Mouse (Mus musculus): ENCODE data around the gene St13.

St13 gene

DNA sequence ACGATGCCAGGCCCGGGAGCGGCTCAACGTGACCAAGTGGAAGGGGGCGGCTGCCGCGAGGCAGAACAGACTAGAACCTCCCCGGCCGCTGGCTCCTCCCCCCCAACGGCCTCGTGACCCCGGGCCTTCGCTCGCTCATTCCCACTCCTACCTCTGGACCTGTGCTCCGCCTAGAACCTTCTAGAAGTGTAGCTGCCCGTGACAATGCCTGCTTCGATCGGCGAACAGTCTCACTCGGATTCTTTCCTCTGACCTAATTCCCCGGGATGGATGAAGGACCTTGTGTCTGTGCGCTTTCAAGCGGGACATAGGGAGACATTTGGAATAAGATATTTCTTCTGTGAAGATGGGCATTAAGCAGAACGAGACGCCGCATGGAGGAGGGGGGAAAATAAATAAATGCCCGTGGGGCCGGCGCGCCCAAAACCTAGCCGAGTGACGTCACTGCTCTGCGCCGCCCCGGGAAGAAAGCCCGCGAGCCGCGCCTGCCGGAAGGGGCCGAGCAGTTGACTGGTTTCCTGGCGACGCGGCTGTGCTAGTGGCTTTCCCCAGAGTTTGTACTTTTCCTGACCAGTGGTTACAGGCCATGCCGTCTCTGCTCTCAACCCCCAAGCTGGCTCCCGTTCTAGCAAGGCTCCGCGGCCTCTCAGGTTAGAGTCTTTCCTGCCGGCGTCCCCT lies at the start of gene St13, which contains the start of gene Xpnpep3:
Gene St13, minus strand, starts transcription at position 440 of the 678 bp plus-strand sequence.
Gene Xpnpep3, plus strand, starts transcription at position 501 of the 678 bp plus-strand sequence.
- DNase-seq = peak; percentile 92 to 99

DNA sequence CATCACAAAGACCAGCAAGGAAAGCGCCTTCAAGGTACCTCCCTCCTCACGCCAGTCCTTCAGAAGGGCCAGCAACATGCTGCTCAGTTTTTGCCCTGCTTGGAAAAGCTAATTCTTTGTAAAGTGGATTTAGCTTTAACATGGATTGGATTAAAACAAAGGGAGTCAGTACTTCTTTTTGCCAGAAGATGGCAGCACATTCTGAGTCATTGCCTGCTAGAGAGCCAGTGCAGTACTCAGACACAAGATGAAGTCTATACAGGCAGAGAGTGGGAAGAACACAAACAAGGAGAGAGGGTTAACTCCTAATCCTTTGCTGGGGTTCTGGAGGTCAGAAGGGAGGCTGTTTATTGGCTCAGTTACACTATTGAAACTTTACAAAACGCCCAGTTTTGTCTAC lies 48.6 kb upstream of the St13 start:
- DNase-seq = peak; percentile 65 to 75

DNA sequence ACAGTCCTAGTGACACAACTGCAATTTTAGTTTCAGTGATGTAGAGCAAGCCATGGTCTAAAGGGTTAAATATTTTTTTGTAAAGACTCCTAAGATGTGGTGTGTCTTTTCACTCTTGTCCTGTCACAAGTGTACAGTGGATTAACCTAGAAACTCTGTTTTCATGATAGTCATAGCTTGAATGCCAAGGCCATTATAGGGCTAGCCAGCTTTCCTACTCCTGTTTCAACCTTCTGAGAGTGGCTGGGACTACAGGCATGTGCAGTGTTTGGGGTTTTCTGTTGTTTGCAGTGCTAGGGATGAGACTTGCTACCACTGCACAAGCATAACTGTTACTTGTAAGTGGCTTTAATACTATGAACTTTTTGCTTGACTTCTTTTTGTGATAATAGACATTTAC lies 39.4 kb upstream of the St13 start:
- no peak for DNase-seq

DNA sequence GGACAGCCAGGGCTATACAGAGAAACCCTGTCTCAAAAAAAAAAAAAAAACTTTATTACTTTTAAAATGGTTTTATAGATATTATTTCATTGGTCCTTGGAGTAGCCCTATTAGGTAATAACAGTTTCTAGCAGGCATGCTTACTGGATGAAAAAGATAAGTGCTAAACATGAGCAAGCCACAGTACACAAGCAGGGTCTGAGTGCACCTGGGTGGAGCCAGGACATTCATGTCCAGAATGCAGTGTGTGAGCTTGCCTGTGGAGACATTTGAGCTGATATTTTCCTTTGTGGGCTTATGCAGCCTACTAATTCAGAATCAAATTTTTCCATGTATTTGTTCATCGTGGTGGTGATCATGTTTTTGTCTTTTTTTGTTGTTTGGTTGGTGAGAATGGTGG lies 38.5 kb upstream of the St13 start:
- no peak for DNase-seq

DNA sequence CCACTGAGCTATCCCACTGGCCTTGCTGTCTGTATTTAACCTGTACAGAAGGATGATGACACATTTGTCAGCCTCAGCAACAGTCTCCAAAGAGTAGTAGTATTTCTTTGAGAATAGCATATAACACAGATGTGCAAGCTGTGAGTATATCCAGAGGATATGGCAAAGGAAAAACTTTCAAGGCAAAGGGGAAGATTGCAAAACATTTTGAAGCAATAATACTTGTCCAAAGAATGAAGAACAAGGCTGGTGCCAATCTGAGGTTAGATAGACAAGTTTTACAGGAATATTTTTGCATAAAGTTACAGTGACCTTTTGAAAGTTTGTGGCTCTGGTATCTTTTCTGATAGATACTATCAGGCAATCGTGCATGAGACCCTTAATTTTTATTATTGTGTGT lies 31.3 kb upstream of the St13 start:
- DNase-seq = no peak

DNA sequence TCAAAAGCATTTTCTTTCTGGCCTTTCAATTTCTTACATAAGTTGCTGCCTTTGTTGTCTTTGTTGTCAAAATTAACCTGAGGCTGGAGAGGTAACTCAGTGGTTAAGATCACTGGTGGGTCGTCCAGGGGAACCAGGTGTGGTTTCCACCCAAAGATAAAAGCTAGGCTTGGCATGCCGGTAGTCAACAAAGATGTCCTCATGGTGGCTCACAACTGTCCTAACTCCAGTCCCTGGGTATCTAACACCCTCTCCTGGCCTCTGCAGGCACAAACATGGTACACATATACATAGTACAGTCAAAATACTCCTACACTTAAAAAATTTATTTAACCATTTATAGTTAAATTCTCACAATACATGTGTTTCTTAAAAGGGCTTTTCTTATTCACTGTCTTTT lies 28.1 kb upstream of the St13 start:
- DNase-seq = no peak

DNA sequence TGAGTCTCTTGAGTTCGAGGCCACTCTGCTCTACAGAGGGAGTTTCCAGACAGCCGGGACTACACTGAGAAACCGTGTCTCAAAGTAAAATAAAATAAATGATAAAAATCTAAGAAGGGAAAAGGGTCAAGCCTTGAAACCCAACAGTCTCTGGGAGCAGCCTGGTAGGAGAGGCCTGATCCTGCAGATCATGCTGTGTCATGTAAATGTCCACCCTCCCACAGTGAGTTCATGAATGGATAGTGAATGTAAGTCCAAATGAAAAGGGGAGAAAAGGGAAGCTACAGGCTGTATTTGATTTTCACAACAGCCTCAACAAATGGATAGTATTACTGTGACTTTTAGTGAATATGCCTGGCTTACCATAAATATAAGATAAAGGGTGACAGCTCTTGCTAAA lies 25.4 kb upstream of the St13 start:
- DNase-seq = no peak

DNA sequence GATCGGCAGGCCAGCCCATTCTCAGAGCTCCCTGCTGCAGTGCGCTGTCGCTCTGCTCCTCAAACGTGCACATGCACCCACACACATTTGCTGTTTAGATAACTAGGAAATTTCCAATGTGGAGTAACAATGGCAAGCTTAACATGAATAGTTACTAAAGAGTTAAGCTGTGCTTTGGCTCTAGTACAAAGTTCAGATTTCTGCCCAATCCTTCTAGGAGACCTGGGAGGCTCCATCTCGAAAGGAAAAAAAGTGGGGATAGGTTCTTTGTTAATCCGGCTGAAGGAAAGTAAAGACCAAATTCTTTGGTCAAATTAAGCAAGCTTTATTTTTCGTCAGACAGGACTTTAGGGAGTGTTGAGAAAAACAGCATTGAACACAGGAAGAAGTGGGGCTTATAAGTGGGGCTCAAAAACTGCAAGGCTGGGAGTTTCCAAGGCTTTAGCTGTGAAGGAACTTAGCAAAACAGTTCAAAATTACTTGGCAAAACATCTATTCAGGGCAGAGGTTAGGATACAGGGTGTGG lies 22.3 kb upstream of the St13 start:
- DNase-seq = no peak

DNA sequence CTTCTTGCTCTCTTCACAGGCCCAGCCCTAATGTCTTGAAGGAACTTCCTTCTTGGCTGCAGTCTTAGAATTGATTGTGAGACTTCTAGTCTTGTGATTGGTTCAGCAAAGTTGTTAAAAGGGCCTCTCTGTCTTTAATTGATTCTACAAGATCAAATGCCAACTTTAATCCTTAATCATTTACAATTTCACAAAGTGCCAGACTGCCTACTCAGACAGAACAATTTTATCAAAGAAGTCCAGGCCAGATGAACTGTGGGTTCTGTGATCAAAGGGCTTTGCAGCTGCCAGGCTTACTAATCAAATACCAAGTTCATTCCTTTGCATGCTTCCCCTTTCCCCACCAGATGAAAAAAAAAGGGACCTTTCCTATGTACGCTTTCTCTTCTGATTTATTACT lies 21.6 kb upstream of the St13 start:
- no peak for DNase-seq

DNA sequence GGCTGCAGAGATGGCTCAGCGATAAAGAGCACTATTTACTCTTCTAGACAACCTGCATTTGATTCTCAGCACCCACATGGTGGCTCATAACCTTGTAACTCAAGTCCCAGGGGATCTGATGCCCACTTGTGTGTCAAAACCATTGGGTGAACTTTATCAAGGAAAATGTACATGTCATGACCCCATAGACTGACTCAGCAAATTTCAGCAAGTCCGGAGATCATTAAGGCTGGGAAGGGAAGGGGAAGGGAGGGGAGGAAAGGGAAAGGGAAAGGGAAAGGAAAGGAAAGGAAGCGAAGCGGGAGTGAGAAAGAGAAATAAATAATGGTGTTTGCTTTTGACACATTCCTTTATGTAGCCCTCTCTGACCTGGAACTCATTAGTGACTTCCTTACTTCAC lies 18.2 kb upstream of the St13 start:
- no peak for DNase-seq

DNA sequence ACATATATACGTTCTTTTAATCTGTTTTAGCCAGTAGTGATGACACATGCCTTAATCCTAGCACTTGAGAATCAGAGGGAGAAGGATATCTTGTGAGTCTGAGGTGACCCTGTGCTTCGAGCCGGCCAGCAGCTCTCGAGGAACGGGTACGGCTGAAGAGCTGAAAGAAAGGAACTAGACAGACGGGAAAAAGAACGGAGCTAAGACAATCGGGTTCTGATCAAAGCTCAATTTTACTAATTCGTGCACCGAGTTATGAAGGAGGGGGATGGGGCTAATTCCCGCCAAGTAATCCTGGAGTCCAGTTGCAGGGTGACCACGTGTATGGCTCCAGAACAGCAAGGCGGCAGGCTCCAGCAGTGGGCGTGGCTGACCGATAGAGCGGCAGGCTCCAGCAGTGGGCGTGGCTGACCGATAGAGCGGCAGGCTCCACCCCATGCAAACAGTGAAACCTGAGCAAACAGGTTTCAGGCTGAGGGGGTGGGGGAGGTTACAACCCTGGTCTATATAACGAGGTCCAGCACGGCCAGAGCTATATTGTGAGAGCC lies 17.0 kb upstream of the St13 start:
- peak in 1 of 2 experiments; percentile 4 for DNase-seq

DNA sequence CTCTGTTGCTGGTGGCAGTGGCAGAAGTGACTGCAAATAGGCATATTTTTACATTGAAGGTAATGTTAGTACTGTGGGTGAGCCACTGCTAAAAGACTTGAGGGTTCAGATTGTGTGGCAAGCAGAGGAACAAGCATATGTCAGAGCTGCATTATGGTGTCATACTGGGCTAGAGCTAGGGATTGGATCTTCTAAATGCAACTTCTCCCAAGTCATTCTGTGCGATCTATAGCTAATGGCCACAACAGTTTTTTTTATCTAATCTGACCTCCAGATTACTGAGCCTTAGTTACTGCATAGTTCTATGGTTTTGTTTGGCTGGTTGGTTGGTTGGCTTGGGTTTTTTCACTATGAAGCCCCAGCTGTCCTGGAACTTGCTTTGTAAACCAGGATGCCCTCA lies 8.3 kb upstream of the St13 start, which contains the start of gene Dnajb7:
Gene Dnajb7, minus strand, starts transcription at position 101 of the 400 bp plus-strand sequence.
- DNase-seq = no peak

DNA sequence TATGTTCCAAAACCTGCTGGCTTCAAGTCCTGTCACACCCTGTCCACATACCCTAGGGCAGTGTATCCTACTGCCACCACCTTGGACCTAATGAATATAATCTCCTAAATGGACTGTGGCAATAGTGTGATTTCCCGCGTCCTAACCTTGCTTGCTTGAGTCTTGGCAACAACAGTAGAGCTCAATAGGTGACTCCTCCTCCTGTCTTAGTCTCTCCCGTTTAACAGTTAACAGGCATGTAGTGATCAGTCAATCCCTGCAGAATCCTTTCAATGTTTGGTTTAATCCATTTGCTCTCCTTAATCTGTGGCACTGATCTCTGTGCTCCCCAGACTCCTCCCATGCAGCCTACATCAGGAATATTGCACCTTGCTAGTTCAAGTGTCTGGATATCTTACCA lies 5.1 kb upstream of the St13 start:
- no peak for DNase-seq

DNA sequence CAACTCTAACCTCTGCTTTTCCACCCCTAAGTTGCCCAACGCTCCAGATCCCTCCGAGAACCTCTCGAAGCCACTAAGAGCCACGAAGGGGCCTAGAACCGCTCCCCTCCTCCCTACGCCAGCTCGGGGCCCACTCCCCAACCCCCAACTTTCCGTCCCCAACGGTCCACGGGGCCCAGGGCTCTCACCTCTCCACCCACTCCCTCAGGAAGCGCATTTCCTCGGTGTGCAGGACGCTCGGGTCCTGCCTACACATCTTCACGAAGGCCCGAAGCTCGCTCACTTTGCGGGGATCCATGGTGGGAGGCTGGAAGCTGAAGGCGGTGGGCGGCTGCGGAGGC lies 610 bp downstream of the St13 start:
- no peak for DNase-seq

DNA sequence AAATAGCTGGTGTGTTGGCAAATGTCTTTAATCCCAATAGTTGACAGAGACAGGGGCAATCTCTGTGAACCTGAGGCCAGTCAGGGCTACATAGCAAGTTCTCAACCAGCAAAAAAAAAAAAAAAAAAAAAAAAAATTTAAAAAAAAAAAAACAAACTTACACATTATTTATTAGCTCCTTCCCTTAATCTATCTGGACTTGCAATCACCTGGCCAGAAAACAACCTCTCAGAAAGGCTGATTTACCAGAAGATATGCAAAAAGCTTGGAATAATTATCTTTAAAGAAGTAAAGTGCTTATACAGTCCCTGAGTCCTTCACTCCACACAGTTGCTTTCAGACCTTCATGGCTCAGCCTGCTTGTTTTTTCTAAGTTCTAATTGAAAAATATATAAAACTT lies 1.7 kb downstream of the St13 start:
- no peak for DNase-seq

DNA sequence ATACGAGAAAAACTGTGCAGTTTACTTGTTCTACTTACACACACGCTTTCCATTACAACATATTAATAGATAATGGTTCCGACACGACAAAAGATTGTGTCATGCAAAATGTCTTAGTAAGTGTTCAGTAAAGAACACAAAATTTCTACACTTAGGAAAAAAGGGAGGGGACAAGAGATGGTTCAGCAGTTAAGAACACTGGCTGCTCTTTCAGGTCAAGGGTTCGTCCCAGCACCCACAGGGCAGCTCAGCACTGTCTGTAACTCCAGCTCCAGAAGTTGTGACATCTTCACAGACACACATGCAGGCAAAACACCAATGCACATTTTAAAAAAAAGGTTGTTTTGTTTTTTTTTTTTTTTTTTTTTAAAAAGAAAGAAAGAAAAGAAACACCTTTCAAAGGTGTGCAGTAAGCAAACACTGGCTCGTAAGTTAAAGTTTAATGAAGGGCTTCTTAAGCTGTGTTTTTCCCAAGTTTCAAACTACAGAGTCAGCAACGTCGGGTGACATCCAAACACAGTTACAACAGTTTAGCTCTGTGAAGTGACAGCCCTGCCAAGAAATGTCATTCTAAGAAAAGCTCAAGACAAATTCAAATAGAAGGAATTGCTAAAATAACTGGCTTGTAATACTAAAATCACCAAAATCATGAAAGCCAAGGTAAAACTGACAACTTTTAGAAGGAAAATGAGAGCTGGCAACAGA lies 5.5 kb downstream of the St13 start:
- no peak for DNase-seq

DNA sequence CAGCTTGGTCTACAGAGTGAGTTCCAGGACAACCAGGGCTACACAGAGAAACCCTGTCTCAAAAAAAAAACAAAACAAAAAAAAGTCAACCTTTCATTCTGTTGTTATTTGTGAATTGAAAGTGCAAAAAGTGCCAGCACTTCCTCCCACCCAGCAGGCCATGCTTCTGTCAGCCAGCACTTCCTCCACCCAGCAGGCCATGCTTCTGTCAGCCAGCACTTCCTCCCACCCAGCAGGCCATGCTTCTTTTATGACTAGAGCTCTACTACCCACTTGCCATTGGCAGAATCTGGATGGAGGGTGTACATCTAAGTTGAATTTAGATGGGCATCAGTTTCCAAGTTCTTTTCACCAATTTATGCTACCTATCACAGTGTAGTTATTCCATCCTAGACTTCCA lies 6.9 kb downstream of the St13 start:
- peak; percentile 29 to 56 for DNase-seq

DNA sequence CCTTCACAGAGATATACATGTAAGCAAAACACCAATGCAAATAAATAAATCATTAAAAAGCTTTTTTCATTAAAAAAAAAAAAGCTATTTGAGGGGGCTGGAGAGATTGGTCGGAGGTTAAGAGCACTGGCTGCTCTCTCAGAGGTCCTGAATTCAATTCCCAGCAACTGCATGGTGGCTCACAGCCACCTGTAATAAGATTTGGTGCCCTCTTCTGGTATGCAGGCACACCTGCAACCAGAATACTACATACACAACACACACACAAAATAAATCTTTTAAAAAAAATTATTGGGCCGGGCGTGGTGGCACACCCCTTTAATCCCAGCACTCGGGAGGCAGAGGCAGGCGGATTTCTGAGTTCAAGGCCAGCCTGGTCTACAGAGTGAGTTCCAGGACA lies 13.6 kb downstream of the St13 start:
- no peak for DNase-seq

DNA sequence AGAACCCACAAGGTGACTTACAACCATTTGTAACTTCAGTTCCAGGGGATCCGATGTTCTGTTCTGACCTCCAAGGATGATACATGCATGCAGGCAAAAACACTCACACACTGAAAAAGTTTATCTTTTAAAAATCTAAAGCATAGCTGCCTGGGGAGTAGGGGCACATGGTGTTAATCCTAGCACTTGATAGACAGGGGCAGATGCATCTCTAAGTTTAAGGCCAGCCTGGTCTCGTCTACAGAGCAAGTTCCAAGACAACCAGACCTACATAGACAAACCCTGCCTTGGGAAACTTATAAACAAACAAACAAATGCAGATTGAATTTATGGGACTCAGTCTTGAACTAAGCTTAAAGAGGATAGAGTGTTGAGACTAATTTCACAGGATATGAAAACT lies 21.0 kb downstream of the St13 start:
- DNase-seq = no peak

DNA sequence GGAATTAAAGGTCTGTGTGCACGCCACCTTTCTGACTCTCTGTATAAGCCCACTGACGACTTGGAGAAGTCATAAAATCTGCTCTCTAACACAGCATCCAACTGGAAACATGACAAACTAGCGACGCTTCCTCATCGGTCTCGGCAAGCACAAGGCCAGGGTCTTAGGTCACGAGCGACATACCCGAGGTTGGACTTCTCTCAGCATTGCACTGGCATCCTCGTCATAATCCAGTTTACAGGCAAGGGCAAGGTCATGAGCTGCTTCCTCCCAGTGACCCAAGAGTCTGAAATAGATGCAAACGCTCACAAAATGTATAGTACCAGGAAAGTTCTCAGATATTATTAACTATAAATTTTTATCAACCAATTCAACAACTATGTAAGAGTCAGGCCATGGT lies 25.3 kb downstream of the St13 start:
- DNase-seq = no peak

DNA sequence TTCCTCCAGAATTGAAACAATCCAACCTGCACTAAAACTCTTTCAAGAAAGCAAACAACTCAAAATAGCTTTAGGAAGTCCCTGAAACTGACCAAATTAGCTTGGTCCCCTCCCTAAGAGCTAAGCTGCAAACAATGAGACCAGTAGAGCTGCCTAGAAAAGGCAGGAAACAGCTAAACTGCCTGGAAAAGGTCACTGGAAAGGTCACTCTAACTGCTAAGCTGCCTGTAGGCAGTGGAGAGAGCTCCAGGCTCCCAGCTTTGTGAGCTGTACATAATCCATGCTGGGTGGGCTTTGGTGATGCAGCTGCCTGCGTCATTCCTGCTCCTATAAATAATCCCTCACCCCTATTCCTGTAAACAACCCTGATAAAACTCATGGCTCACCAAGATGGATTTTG lies 29.5 kb downstream of the St13 start:
- no peak for DNase-seq

DNA sequence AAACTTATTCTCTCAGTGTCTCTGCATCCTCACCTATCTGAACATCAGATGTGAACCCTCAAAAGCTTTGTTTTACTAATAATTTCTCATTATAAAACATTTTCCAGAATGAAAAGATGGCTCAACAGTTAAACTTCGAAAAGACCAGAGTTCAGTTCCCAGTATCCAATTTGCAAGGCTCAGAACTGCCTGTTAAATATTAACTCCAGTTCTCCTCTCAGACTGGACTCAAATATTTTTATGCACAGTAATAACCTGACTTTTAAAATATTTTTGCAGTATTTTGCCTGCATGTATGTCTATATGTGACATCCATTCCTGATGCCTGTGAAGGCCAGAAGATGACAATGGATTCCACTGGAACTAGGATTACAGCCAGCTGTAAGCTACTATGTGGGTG lies 31.3 kb downstream of the St13 start:
- no peak for DNase-seq

DNA sequence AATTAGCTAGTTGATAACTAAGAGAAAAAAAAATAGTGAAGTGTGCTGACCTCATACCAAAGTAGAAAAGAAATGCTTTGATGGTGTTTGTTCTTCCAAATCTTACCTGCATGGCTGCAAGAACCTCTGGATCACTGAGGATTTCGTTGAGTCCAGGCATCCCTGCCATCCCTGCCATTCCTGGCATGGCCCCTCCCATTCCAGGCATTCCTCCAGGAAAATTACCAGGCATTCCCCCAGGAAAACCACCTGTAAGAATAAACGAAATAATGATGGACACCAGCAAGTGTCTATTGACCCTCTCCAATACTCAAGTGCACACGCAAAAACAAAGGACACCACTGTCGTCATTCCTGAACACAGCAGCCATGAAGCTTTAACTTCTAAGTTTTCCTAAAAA lies 33.6 kb downstream of the St13 start:
- DNase-seq = no peak

DNA sequence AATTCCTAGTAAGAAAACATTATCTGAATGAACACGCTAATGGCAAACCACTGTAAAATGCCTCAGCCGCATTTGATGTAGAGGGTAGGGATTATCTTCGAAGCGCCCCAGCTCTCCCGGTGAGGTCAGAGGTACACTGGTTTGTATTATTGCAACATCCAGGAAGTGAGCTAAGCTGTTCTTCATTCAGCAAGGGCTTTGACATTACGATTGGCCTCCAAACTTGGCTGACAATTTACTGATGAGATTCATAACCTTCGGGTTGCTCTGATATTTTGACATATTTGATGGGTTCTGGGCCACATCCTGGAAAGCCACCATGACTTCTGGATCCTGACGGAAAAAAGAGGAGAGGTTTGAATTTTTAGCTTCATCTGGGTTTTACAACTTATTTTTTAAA lies 34.6 kb downstream of the St13 start:
- DNase-seq = no peak

Measured in cerebellum, adult 18-20 months (tissue).